Comparison of ENCODE assay signal across 13 mouse cellular contexts in genomic region chrX:61432276-61432675, GRCm38 (mm10).
"Had no signal": no experiment of that assay in that cellular context is flagged by ENCODE, and none has a peak within 500 bp of the region (broad histone marks: within the 10 kb centered on the region; RNA-seq: fewer than 3 reads in every experiment).

No protein-coding gene starts in this region.

- H3K27me3 ChIP-seq: limb, embryonic 15.5 days; liver, embryonic 12.5 days; midbrain, embryonic 15.5 days; neural tube, embryonic 13.5 days; stomach, embryonic 15.5 days had no signal

- H3K4me3 ChIP-seq: limb, embryonic 15.5 days; liver, embryonic 12.5 days; midbrain, embryonic 15.5 days; neural tube, embryonic 13.5 days; stomach, embryonic 15.5 days had no signal

- H3K27ac ChIP-seq: limb, embryonic 15.5 days; liver, embryonic 12.5 days; midbrain, embryonic 15.5 days; neural tube, embryonic 13.5 days; stomach, embryonic 15.5 days had no signal

- H3K4me2 ChIP-seq: limb, embryonic 15.5 days; liver, embryonic 12.5 days; lung, embryonic 14.5 days; midbrain, embryonic 11.5 days; midbrain, embryonic 15.5 days; neural tube, embryonic 13.5 days; stomach, embryonic 15.5 days had no signal

- ATAC-seq: liver, embryonic 12.5 days; midbrain, embryonic 15.5 days had no signal

- H3K4me1 ChIP-seq: limb, embryonic 15.5 days; liver, embryonic 12.5 days; midbrain, embryonic 15.5 days; neural tube, embryonic 13.5 days; stomach, embryonic 15.5 days had no signal

- DNase-seq: kidney, postnatal 10 days; kidney, postnatal 4 days; lung, embryonic 14.5 days; lung, postnatal 10 days; lung, postnatal 4 days; retina, postnatal 1 day; thymus, postnatal 36 days had no signal

- H3K9me3 ChIP-seq: limb, embryonic 15.5 days; liver, embryonic 12.5 days; midbrain, embryonic 15.5 days; neural tube, embryonic 13.5 days; stomach, embryonic 15.5 days had no signal

- H3K36me3 ChIP-seq: limb, embryonic 15.5 days; liver, embryonic 12.5 days; midbrain, embryonic 15.5 days; neural tube, embryonic 13.5 days; stomach, embryonic 15.5 days had no signal

- H3K9ac ChIP-seq: limb, embryonic 15.5 days; liver, embryonic 12.5 days; lung, embryonic 14.5 days; midbrain, embryonic 15.5 days; neural tube, embryonic 13.5 days; stomach, embryonic 15.5 days had no signal
